Mouse (Mus musculus) liver, embryonic 14.5 days (tissue): ENCODE data around the gene Cpeb3. TPM values are rescaled to one million over a fixed set of nuclear protein-coding genes. Genes with fewer than 3 reads are reported as not detected.
A peak's percentile ranks its signal among the peaks of the same experiment; 100 is the strongest.
"Not testable (repeated sequence)": the region's sequence is repeated elsewhere in the genome, so short reads cannot be mapped to it uniquely, and the experiment has no call there.

ENCODE experiments used
- ATAC-seq: fragments of 200-750 bp; cut with Nextera tagmentation; 2 replicates; pipeline ENCODE4 v1.8.0; 2017; ENCODE audit warnings: moderate number of reproducible peaks, mild to moderate bottlenecking, moderate library complexity; ENCODE audit not compliant: insufficient read depth
- DNase-seq, 3 experiments: peaks; one replicate each; pipeline ENCODE4 v3.0.0-alpha.2; 2012 to 2013; ENCODE audit warnings: low read depth in 3 of 3, low spot score in 3 of 3
- H3K27ac ChIP-seq: fragments of 300-500 bp; sonication (generic); 2 replicates; pipeline ENCODE4 v1.5.1; 2014; ENCODE audit warnings: moderate library complexity, mild to moderate bottlenecking, control low read depth, inconsistent platforms
- H3K27me3 ChIP-seq: fragments of 300-500 bp; sonication (generic); 2 replicates; pipeline ENCODE4 v1.6.1; 2014; ENCODE audit warnings: mild to moderate bottlenecking, low read length, moderate library complexity; ENCODE audit not compliant: control insufficient read depth, insufficient read depth
- H3K36me3 ChIP-seq: fragments of 300-500 bp; sonication (generic); replicated peaks from 2 replicates; pipeline ENCODE4 v1.6.1; 2014; ENCODE audit warnings: low read depth; ENCODE audit not compliant: control insufficient read depth, insufficient read depth
- H3K4me1 ChIP-seq, 2 experiments: fragments of 200-500 bp in 1 of 2; fragments of 300-500 bp in 1 of 2; sonication (generic) in 1 of 2; replicated peaks; 2 replicates each; pipeline ENCODE4 v1.6.1; 2012 to 2014; ENCODE audit warnings: antibody characterized with exemption in 1 of 2, inconsistent platforms in 1 of 2, low read length in 1 of 2; ENCODE audit not compliant: control insufficient read depth in 2 of 2, insufficient read depth in 2 of 2
- H3K4me2 ChIP-seq: fragments of 300-500 bp; sonication (generic); 2 replicates; pipeline ENCODE4 v1.6.1; 2014; ENCODE audit warnings: low read depth, mild to moderate bottlenecking, control low read depth, moderate library complexity
- H3K4me3 ChIP-seq, 2 experiments: fragments of 200-500 bp in 1 of 2; fragments of 300-500 bp in 1 of 2; sonication (generic) in 1 of 2; 2 replicates each; pipeline ENCODE4 v1.5.1; 2012 to 2014; ENCODE audit warnings: low read depth in 2 of 2, low read length in 2 of 2, mild to moderate bottlenecking in 2 of 2, control low read depth in 1 of 2, inconsistent platforms in 1 of 2, moderate library complexity in 1 of 2; ENCODE audit not compliant: insufficient read depth in 1 of 2
- H3K9ac ChIP-seq: fragments of 300-500 bp; sonication (generic); replicated peaks from 2 replicates; pipeline ENCODE4 v1.6.1; 2014; ENCODE audit warnings: mild to moderate bottlenecking, control low read depth, moderate library complexity
- H3K9me3 ChIP-seq: fragments of 300-500 bp; sonication (generic); 2 replicates; pipeline ENCODE4 v1.6.1; 2016; ENCODE audit warnings: low read length, mixed read lengths; ENCODE audit not compliant: control insufficient read depth
- CTCF ChIP-seq: IDR thresholded peaks from 2 replicates; pipeline ENCODE4 v1.5.1; 2016; ENCODE audit warnings: antibody characterized with exemption, low read depth, control low read depth
- EP300 ChIP-seq: IDR thresholded peaks from 2 replicates; pipeline ENCODE4 v1.6.1; 2016; ENCODE audit warnings: antibody characterized with exemption, low read depth
- WGBS: fragments of 180-500 bp; shearing (Covaris S2); extraction: QIAGEN DNeasy Blood & Tissue Kit; methylation state at CpG from one replicate; pipeline ENCODE4 v1.1.7; 2014; ENCODE audit not compliant: insufficient replicate concordance; 5-methylcytosine and 5-hydroxymethylcytosine counted together
- polyA plus RNA-seq, 2 experiments: library from polyadenylated mRNA; depleted of rRNA in 1 of 2; stranded (reverse) in 1 of 2; unstranded in 1 of 2; fragments of >200 nt; fragmentation: Nextera tagmentation in 1 of 2; extraction: Ambion mirVana in 1 of 2; gene quantifications; 2 replicates each; pipeline versions ENCODE4 v1.2.1 to v1.2.3; 2012 to 2014

Cpeb3 gene
- polyA plus RNA-seq, 2 experiments: 1.9 to 2.4 TPM

DNA sequence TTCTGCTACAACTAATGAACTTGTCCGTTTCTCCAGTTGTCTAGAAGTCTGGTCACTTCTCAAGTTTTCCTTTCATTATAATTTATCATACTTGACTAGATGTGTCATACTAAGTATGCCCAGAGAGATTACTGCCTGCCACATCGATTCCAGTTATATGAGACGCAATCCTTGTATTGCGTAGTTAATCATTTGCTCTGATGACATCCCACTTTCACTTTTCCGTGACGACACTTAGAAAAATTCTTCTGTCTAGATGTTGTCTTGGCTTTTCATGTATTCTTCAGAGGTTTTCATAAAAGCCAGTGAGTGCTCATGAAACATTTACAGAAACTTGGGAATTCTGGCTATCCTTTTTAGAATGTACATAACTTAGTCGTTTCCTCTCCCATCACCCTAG is 585 bp upstream of the Cpeb3 start:
- Histone ChIP-seq H3K36me3 (peaks cover 38% of the 10 kb centered on the region), H3K9me3 (no peaks in the 10 kb centered on the region), H3K9ac (peak overlapping the region; percentile 100), H3K4me3 (peak overlapping the region; percentile 99 to 100), H3K27me3 (no peaks in the 10 kb centered on the region), H3K4me2 (peak overlapping the region; percentile 79), H3K4me1 (peaks cover 25 to 31% of the 10 kb centered on the region in 2 experiments), H3K27ac (peak overlapping the region; percentile 89)
- ATAC-seq: no peak
- DNase-seq: no peak
- TF ChIP-seq CTCF (no peak), EP300 (no peak)
- WGBS: 62% methylated on average over 7 of the region's 7 CpGs

DNA sequence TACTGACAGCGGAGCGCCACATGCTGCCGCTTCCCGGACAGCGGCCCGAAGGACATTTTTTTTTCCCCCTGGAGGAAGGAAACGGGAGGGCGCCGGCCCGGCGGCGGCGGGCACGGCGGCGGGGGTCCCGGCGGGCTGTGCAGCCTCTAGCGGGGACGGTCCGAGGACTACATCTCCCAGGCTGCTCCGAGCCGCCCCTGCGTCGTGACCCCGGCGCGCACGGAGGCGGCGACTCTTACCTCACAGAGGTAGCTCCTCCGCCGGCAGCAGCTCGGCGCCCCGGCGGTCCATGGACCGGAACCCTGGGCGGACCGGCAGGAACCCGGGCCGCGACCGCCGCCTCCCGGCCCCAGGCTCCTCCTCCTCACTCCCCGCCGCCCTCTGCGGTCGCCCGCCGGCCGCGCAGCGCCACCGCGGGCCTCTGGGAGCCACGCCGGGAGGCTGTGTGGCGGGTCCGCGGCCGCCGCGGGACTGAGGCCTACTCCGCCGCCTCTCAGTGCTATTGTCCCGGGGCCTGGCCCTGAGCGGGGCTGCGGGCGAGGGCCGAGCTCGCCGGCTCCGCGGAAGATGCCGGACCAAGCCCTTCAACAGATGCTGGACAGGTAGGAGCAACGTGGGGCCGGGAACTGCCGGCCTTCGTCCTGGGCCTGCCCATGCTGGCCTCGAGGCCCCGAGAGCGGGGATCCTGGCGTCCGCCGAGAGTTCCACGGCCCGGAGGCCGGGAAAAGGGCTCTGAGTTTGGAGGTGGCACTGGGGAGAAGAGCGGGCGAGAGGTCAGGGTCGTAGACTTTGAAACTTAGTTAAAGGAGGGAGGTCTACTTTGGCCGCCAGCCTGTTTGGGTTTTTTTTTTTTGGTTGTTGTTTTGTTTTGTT is 862 bp downstream of the Cpeb3 start, which contains the start of gene March5:
March5 (plus strand) TSS at position 241 of the 873 bp plus-strand sequence.
- Histone ChIP-seq H3K27ac (peak within 1 kb of the TSS; percentile 89), H3K4me3 (peak within 1 kb of the TSS; percentile 99 to 100), H3K9ac (peak within 1 kb of the TSS; percentile 100), H3K4me2 (peak within 1 kb of the TSS; percentile 88), H3K4me1 (peaks cover 36 to 40% of the 10 kb centered on the region in 2 experiments), H3K9me3 (no peaks in the 10 kb centered on the region), H3K36me3 (peaks cover 27% of the 10 kb centered on the region), H3K27me3 (no peaks in the 10 kb centered on the region)
- TF ChIP-seq CTCF (no peak), EP300 (no peak)
- under 1% methylated on average over 86 of the region's 94 CpGs for WGBS
- DNase-seq: peak; percentile 66 to 72 (median 66)
- peak; percentile 90 for ATAC-seq

DNA sequence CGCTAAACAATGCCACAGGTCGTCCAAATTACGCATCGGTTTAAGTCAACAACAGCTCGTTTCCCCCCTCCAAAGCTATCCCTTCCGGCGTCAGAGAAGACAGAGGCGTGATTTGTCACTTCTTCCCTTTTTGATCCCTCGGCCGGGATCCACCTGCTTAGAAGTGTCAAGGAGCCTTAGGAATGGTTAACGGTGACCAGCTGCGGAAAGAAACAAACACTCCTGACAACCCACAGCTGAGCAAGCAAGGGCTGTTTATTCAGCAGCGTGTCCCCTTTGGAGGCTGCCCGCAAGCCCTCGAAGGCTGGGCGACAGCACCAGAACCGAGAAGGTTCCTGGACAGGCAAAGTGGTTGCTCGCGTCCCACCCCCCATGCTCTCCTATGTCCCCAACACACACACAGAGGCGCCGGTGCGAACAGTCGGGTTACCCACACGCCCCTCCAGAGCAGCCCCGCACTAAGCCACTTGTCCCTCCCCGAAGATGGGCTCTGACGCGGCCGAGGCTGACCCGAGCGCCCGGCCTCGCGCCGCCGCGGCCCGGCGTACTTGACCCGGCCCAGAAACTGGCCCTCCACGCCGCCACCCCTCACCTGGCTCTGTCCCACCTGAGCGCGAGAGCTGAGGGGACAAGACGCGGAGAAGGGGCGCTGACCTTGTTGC is 1.6 kb downstream of the Cpeb3 start:
- H3K27ac ChIP-seq: peak overlapping the region; percentile 89
- WGBS: under 1% methylated on average over 47 of the region's 47 CpGs
- peaks cover 38 to 43% of the 10 kb centered on the region in 2 experiments for H3K4me1 ChIP-seq
- peaks cover 19% of the 10 kb centered on the region for H3K36me3 ChIP-seq
- TF ChIP-seq CTCF: no peak
- no peak for TF ChIP-seq EP300
- H3K9me3 ChIP-seq: no peaks in the 10 kb centered on the region
- peak; percentile 61 for ATAC-seq
- peak overlapping the region; percentile 100 for H3K9ac ChIP-seq
- H3K27me3 ChIP-seq: no peaks in the 10 kb centered on the region
- H3K4me3 ChIP-seq: peak overlapping the region; percentile 99 to 100
- H3K4me2 ChIP-seq: peak overlapping the region; percentile 88
- DNase-seq: no peak

DNA sequence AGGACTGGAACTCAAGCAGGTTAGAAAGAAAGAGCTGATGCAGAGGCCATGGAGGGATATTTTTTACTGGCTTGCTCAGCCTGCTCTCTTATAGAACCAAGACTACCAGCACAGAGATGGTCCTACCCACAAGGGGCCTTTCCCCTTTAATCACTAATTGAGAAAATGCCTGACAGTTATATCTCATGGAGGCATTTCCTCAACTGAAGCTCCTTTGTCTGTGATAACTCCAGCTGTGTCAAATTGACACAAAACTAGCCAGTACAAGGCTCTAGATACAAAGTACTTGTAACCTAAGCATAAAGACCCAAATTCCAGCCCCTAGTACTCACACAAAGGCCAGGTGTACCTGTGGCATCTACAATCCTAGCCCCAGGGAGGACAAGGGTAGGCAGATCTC is 3.2 kb downstream of the Cpeb3 start:
- ATAC-seq, DNase-seq, H3K36me3 ChIP-seq, H3K9me3 ChIP-seq, H3K27me3 ChIP-seq: not testable (repeated sequence)
- peaks cover 35 to 37% of the 10 kb centered on the region in 2 experiments for H3K4me1 ChIP-seq
- peak overlapping the region; percentile 88 for H3K4me2 ChIP-seq
- peak overlapping the region; percentile 11 to 100; a peak in 2 of 4 replicates for H3K4me3 ChIP-seq
- peak overlapping the region; percentile 64 for H3K9ac ChIP-seq
- peak overlapping the region; percentile 90 for H3K27ac ChIP-seq
- peak; percentile 59 for TF ChIP-seq EP300

DNA sequence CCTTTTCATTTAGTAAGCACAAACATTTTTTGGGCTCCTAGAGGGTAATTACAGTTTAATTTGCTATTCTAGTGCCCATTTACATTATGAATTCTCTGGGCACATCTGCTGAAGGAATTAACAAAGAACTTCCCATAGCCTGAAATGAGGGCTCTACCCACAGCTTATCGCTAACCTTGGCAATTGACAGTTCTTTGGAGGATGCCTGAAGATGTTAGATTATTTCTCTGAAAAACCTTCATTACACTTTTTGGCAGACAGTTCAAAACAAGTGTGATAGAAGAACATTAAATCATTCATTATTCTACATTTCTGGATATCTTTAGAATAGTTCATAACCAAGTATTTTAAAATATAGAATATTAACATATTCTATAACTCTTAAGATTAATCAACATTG is 5.0 kb downstream of the Cpeb3 start:
- peak overlapping the region; percentile 13; the same call in 1 of the 2 replicates for H3K27ac ChIP-seq
- H3K36me3 ChIP-seq: no peaks in the 10 kb centered on the region
- H3K27me3 ChIP-seq: no peaks in the 10 kb centered on the region
- peaks cover 34 to 36% of the 10 kb centered on the region in 2 experiments for H3K4me1 ChIP-seq
- no peak overlapping the region for H3K4me3 ChIP-seq
- H3K9me3 ChIP-seq: no peaks in the 10 kb centered on the region
- no peak overlapping the region for H3K9ac ChIP-seq
- peak overlapping the region; percentile 5; the same call in 1 of the 2 replicates for H3K4me2 ChIP-seq
- TF ChIP-seq EP300: peak; percentile 70
- no peak for TF ChIP-seq CTCF
- ATAC-seq (no peak), DNase-seq (no peak)
- 35% methylated on average over 1 of the region's 1 CpGs for WGBS
